Mouse (Mus musculus): Measurements from ENCODE around the gene Setmar.

The Setmar gene

GRCm38 (mm10) chr6:108064918-108065526 lies at the start of gene Setmar:
Gene Setmar, plus strand, starts transcription at chr6:108065045.
- DNase-seq (ENCODE audit: low spot score in 2 of 2), result peak; percentile 95 to 99

- DNase-seq (ENCODE audit: low spot score in 2 of 2), result no peak
Observed at GRCm38 (mm10) chr6:108021646-108022045, 43.2 kb upstream of the Setmar start.

GRCm38 (mm10) chr6:108055041-108055440 lies 9.8 kb upstream of the Setmar start:
- peak in 1 of 2 experiments; percentile 19 for DNase-seq (ENCODE audit: low spot score in 2 of 2)

- DNase-seq (ENCODE audit: low spot score in 2 of 2), result no peak
Observed at GRCm38 (mm10) chr6:108055946-108056345, 8.9 kb upstream of the Setmar start.

- DNase-seq (ENCODE audit: low spot score in 2 of 2), result no peak
Observed at GRCm38 (mm10) chr6:108057353-108057752, 7.5 kb upstream of the Setmar start.

- no peak for DNase-seq (ENCODE audit: low spot score in 2 of 2)
Observed at GRCm38 (mm10) chr6:108058066-108058465, 6.8 kb upstream of the Setmar start.

- no peak for DNase-seq (ENCODE audit: low spot score in 2 of 2)
Observed at GRCm38 (mm10) chr6:108061121-108061520, 3.7 kb upstream of the Setmar start.

- peak; percentile 15 to 37 for DNase-seq (ENCODE audit: low spot score in 2 of 2)
Observed at GRCm38 (mm10) chr6:108065583-108065982, 738 bp downstream of the Setmar start.

- no peak for DNase-seq (ENCODE audit: low spot score in 2 of 2)
Observed at GRCm38 (mm10) chr6:108070947-108071346, 6.1 kb downstream of the Setmar start.

- no peak for DNase-seq (ENCODE audit: low spot score in 2 of 2)
Observed at GRCm38 (mm10) chr6:108073071-108073470, 8.2 kb downstream of the Setmar start.

GRCm38 (mm10) chr6:108073931-108074330 lies 9.1 kb downstream of the Setmar start:
- DNase-seq (ENCODE audit: low spot score in 2 of 2), result no peak

GRCm38 (mm10) chr6:108074624-108075023 lies 9.8 kb downstream of the Setmar start:
- DNase-seq (ENCODE audit: low spot score in 2 of 2), result no peak

GRCm38 (mm10) chr6:108075857-108076256 lies 11.0 kb downstream of the Setmar start:
- DNase-seq (ENCODE audit: low spot score in 2 of 2), result no peak

GRCm38 (mm10) chr6:108091296-108091695 lies 26.5 kb downstream of the Setmar start:
- DNase-seq (ENCODE audit: low spot score in 2 of 2), result no peak

- DNase-seq (ENCODE audit: low spot score in 2 of 2), result no peak
Observed at GRCm38 (mm10) chr6:108092646-108093045, 27.8 kb downstream of the Setmar start.

- DNase-seq (ENCODE audit: low spot score in 2 of 2), result no peak
Observed at GRCm38 (mm10) chr6:108093449-108093848, 28.6 kb downstream of the Setmar start.

- DNase-seq (ENCODE audit: low spot score in 2 of 2), result no peak
Observed at GRCm38 (mm10) chr6:108095445-108095844, 30.6 kb downstream of the Setmar start.

- DNase-seq (ENCODE audit: low spot score in 2 of 2), result peak; percentile 20 to 21
Observed at GRCm38 (mm10) chr6:108098171-108098845, 33.5 kb downstream of the Setmar start.

GRCm38 (mm10) chr6:108098846-108099217 lies 34.0 kb downstream of the Setmar start:
- DNase-seq (ENCODE audit: low spot score in 2 of 2), result no peak

GRCm38 (mm10) chr6:108101936-108102830 lies 37.3 kb downstream of the Setmar start:
- DNase-seq (ENCODE audit: low spot score in 2 of 2), result no peak

GRCm38 (mm10) chr6:108107376-108107775 lies 42.5 kb downstream of the Setmar start:
- DNase-seq (ENCODE audit: low spot score in 2 of 2), result no peak

GRCm38 (mm10) chr6:108110336-108110735 lies 45.5 kb downstream of the Setmar start:
- no peak for DNase-seq (ENCODE audit: low spot score in 2 of 2)

Measured in urinary bladder, adult 18-20 months (tissue).